Mouse (Mus musculus) heart, adult 2 months (tissue): ENCODE measurements around the gene Fkbp1b. TPM values are rescaled to one million over a fixed set of nuclear protein-coding genes. Genes with fewer than 3 reads are reported as not detected.
"Not testable (repeated sequence)": the region's sequence is repeated elsewhere in the genome, so short reads cannot be mapped to it uniquely, and the experiment has no call there.

Experiments
- DNase-seq, 2 experiments: peaks; one replicate each; pipeline ENCODE4 v3.0.0; 2021
- H3K27ac ChIP-seq: fragments of 200-600 bp; 2 replicates; pipeline ENCODE4 v1.8.1; 2022
- H3K27me3 ChIP-seq: fragments of 200-500 bp; 2 replicates; pipeline ENCODE4 v1.6.1; 2012; ENCODE audit warnings: mild to moderate bottlenecking, low read length, inconsistent platforms, mixed read lengths; ENCODE audit not compliant: control insufficient read depth, insufficient read depth
- H3K36me3 ChIP-seq: fragments of 200-500 bp; 2 replicates; pipeline ENCODE4 v1.6.1; 2012; ENCODE audit warnings: low read length, inconsistent platforms; ENCODE audit not compliant: control insufficient read depth, insufficient read depth
- H3K4me1 ChIP-seq: fragments of 200-500 bp; 2 replicates; pipeline ENCODE4 v1.6.1; 2011; ENCODE audit warnings: low read length; ENCODE audit not compliant: control insufficient read depth, insufficient read depth
- H3K4me3 ChIP-seq: fragments of 200-600 bp; 2 replicates; pipeline ENCODE4 v1.8.1; 2022
- H3K79me2 ChIP-seq: fragments of 200-500 bp; replicated peaks from 2 replicates; pipeline ENCODE4 v1.6.1; 2012; ENCODE audit warnings: mild to moderate bottlenecking, inconsistent platforms, low read length, moderate library complexity, mixed read lengths; ENCODE audit not compliant: control insufficient read depth, insufficient read depth
- H3K9ac ChIP-seq: fragments of 200-500 bp; 2 replicates; pipeline ENCODE4 v1.6.1; 2012; ENCODE audit warnings: low read depth, mild to moderate bottlenecking, control low read depth, inconsistent platforms, low read length, mixed read lengths
- CTCF ChIP-seq: fragments of 200-600 bp; IDR thresholded peaks from 2 replicates; pipeline ENCODE4 v1.8.1; 2022; ENCODE audit warnings: antibody characterized with exemption, mild to moderate bottlenecking, moderate library complexity
- EP300 ChIP-seq: fragments of 200-500 bp; IDR thresholded peaks from 2 replicates; pipeline ENCODE4 v1.6.1; 2011; ENCODE audit warnings: low read depth, low read length, control low read depth; ENCODE audit not compliant: insufficient read depth
- POLR2A ChIP-seq: fragments of 200-500 bp; IDR thresholded peaks from 2 replicates; pipeline ENCODE4 v1.6.1; 2011; ENCODE audit warnings: mild to moderate bottlenecking, low read depth, low read length, control low read depth; ENCODE audit not compliant: insufficient read depth
- WGBS: fragments of 180-500 bp; shearing (Covaris S2); methylation state at CpG from one replicate; pipeline ENCODE4 v1.1.7; 2018; 5-methylcytosine and 5-hydroxymethylcytosine counted together
- intact Hi-C: fragments of 180-260 bp; cut with DNase I; formaldehyde crosslinking; loops from one replicate; pipeline ENCODE4 v1.15.1; 2025
- polyA plus RNA-seq: library from polyadenylated mRNA; depleted of rRNA; stranded (reverse); fragments of >200 nt; gene quantifications from 2 replicates; pipeline ENCODE4 v1.2.3, GENCODE M21; 2012
- total RNA-seq, 2 experiments: library from RNA; stranded (reverse); gene quantifications; 2 replicates each; pipeline ENCODE4 v1.2.3; 2021

The Fkbp1b gene
- total and polyA plus RNA-seq, 3 experiments: 0.50 to 2.4 (median 1.1) TPM

GRCm38 (mm10) chr12:4816680-4817360 lies 24.6 kb downstream of the Fkbp1b start:
- DNase-seq: no peak
- peak overlapping the region; percentile 90 for H3K27ac ChIP-seq
- no peak for TF ChIP-seq EP300
- no peak for TF ChIP-seq CTCF
- TF ChIP-seq POLR2A: no peak
- intact Hi-C loops: loop anchor here (1.0 to 5.0 kb wide), 4 partner anchors 26 to 220 kb away; partner anchors contain the start of genes Atad2b, Fam228b, Pfn4 and Wdcp
- 6% methylated on average over 24 of the region's 24 CpGs for WGBS
- H3K4me3 ChIP-seq: peak overlapping the region; percentile 69
- H3K27me3 ChIP-seq: no peaks in the 10 kb centered on the region
- no peaks in the 10 kb centered on the region; the same call in none of the 2 replicates for H3K4me1 ChIP-seq
- no peaks in the 10 kb centered on the region for H3K79me2 ChIP-seq
- H3K36me3 ChIP-seq: no peaks in the 10 kb centered on the region; the same call in none of the 2 replicates
- peak overlapping the region; percentile 83 for H3K9ac ChIP-seq

GRCm38 (mm10) chr12:4813636-4814035 lies 27.8 kb downstream of the Fkbp1b start:
- no peak for DNase-seq
- no peak for TF ChIP-seq CTCF
- H3K27ac ChIP-seq: no peak overlapping the region
- 59% methylated on average over 4 of the region's 4 CpGs for WGBS
- no peaks in the 10 kb centered on the region for H3K79me2 ChIP-seq
- intact Hi-C loops: no loop called here
- H3K4me1 ChIP-seq: no peaks in the 10 kb centered on the region; the same call in none of the 2 replicates
- no peak overlapping the region for H3K9ac ChIP-seq
- no peaks in the 10 kb centered on the region; the same call in 1 of the 2 replicates for H3K36me3 ChIP-seq
- no peak overlapping the region for H3K4me3 ChIP-seq
- H3K27me3 ChIP-seq: no peaks in the 10 kb centered on the region

- WGBS: 46% methylated on average over 3 of the region's 3 CpGs
- Histone ChIP-seq H3K79me2 (no peaks in the 10 kb centered on the region), H3K4me3 (no peak overlapping the region), H3K36me3 (no peaks in the 10 kb centered on the region; the same call in 1 of the 2 replicates), H3K4me1 (no peaks in the 10 kb centered on the region; the same call in 1 of the 2 replicates), H3K27me3 (no peaks in the 10 kb centered on the region), H3K9ac (no peak overlapping the region), H3K27ac (no peak overlapping the region)
- TF ChIP-seq POLR2A: no peak
- no peak for TF ChIP-seq CTCF
- TF ChIP-seq EP300: no peak
- DNase-seq: no peak
- intact Hi-C loops: no loop called here
These were observed 29.7 kb downstream of the Fkbp1b start for GRCm38 (mm10) chr12:4811705-4812104.

- intact Hi-C loops: no loop called here
- WGBS: 81% methylated on average over 4 of the region's 4 CpGs
- Histone ChIP-seq H3K79me2 (no peaks in the 10 kb centered on the region), H3K36me3 (no peaks in the 10 kb centered on the region), H3K27ac (no peak overlapping the region), H3K4me1 (no peaks in the 10 kb centered on the region; the same call in 1 of the 2 replicates), H3K9ac (no peak overlapping the region), H3K4me3 (no peak overlapping the region), H3K27me3 (no peaks in the 10 kb centered on the region)
- TF ChIP-seq CTCF (no peak), EP300 (no peak), POLR2A (no peak)
- no peak for DNase-seq
These were observed 30.4 kb downstream of the Fkbp1b start for GRCm38 (mm10) chr12:4811036-4811435.

DNA sequence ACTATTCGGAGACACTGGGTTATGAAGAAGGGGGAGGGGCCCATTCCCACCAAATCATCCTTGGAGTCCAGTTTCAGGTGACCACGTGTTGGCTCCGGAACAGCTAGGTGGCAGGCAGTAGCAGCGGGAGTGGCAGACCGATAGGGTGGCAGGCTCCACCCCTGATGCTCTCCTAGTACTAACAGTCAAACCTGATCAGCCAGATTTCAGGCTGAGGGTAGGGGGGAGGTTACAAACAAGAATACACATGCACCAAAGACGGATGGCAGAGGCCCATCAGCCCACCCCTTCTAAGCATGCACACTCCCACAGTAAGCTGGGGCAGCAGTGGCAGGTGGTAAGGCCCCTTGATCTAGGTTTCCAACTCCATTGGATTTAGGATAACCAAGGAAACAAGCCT lies 43.9 kb downstream of the Fkbp1b start:
- WGBS: 76% methylated on average over 6 of the region's 6 CpGs

GRCm38 (mm10) chr12:4793718-4794117 lies 47.7 kb downstream of the Fkbp1b start:
- no peak overlapping the region for H3K27ac ChIP-seq
- WGBS: 81% methylated on average over 1 of the region's 1 CpGs
- no peak overlapping the region for H3K9ac ChIP-seq
- H3K36me3 ChIP-seq: no peaks in the 10 kb centered on the region
- no peak overlapping the region for H3K4me3 ChIP-seq
- H3K79me2 ChIP-seq: no peaks in the 10 kb centered on the region
- no peak for DNase-seq
- no peaks in the 10 kb centered on the region for H3K4me1 ChIP-seq
- intact Hi-C loops: no loop called here
- TF ChIP-seq EP300 (no peak), CTCF (peak; percentile 40)
- H3K27me3 ChIP-seq: no peaks in the 10 kb centered on the region

More for the DNA sequence above, 43.9 kb downstream of the Fkbp1b start:
- H3K4me3 ChIP-seq, H3K9ac ChIP-seq, H3K79me2 ChIP-seq, H3K36me3 ChIP-seq, DNase-seq, H3K4me1 ChIP-seq, H3K27ac ChIP-seq, intact Hi-C loops, H3K27me3 ChIP-seq: not testable (repeated sequence)

DNA sequence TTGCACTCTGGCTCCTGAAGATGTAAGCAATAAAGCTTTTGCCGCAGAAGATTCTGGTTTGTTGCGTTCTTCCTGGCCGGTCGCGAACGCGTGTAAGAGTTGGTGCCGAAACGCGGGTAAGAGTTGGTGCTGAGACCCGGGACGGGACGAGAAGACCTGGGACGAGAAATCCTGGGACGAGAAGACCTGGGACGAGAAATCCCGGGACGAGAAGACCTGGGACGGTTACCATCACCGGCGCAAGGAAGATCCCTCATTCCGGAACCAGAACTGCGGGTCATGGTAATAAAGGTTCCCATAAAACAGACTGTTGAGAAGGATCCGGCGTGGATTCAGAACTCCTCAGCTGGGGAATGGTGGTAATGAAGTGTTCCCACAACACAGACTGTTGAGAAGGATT lies 53.3 kb downstream of the Fkbp1b start:
- intact Hi-C loops, H3K79me2 ChIP-seq, H3K4me1 ChIP-seq, H3K36me3 ChIP-seq, DNase-seq, H3K9ac ChIP-seq, H3K27ac ChIP-seq, H3K4me3 ChIP-seq, H3K27me3 ChIP-seq: not testable (repeated sequence)
- 92% methylated on average over 25 of the region's 25 CpGs for WGBS
